Mouse (Mus musculus): ENCODE data around the gene Ciz1. TPM values are rescaled to one million over a fixed set of nuclear protein-coding genes. Genes with fewer than 3 reads are reported as not detected.

The Ciz1 gene
- polyA plus RNA-seq, 1 experiment from 2014 or later = 57.7 TPM

DNA sequence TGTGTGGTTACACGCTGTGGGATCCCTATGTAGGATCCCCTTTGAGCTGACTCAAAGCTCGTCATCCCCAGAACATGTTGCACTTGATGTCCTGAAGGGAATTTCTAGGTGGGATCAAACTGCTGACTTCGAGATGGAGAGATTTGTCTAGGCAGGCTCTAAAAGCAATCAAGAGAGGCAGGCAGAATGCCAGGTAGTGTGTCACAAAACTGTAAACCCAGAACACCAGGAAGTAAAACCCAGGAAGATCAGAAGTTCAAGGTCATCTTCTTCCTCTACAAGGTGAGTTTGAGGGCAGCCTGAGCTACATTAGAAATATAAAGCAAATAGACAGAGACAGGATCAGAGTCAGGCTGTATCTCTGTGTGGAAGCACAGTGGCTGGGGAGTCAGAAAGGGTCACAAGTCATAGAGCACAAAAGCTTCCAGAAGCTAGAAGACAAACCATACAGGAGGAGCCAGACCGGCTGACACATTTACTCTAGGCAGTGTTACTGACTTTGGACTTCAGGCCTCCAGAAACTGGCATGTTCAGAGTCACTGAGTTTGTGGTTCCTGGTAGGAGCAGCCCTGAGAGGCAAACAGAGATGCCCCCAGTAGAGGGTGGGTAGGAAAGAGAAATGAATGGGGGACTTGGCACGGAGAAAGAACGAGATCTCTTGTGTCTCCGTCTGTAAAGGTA, 55.2 kb downstream of the Ciz1 start:
- Histone ChIP-seq H3K4me3 (no peak overlapping the region), H3K36me3 (replicated peaks) (peaks cover 7% of the 10 kb centered on the region), H3K4me1 (peaks cover 14% of the 10 kb centered on the region), H3K27me3 (ENCODE audit: poor library complexity, severe bottlenecking) (no peaks in the 10 kb centered on the region), H3K9me3 (no peaks in the 10 kb centered on the region), H3K27ac (no peak overlapping the region)
- DNase-seq (ENCODE audit: extremely low spot score, low spot score) = no peak
- WGBS = 89% methylated on average over 7 of the region's 7 CpGs

DNA sequence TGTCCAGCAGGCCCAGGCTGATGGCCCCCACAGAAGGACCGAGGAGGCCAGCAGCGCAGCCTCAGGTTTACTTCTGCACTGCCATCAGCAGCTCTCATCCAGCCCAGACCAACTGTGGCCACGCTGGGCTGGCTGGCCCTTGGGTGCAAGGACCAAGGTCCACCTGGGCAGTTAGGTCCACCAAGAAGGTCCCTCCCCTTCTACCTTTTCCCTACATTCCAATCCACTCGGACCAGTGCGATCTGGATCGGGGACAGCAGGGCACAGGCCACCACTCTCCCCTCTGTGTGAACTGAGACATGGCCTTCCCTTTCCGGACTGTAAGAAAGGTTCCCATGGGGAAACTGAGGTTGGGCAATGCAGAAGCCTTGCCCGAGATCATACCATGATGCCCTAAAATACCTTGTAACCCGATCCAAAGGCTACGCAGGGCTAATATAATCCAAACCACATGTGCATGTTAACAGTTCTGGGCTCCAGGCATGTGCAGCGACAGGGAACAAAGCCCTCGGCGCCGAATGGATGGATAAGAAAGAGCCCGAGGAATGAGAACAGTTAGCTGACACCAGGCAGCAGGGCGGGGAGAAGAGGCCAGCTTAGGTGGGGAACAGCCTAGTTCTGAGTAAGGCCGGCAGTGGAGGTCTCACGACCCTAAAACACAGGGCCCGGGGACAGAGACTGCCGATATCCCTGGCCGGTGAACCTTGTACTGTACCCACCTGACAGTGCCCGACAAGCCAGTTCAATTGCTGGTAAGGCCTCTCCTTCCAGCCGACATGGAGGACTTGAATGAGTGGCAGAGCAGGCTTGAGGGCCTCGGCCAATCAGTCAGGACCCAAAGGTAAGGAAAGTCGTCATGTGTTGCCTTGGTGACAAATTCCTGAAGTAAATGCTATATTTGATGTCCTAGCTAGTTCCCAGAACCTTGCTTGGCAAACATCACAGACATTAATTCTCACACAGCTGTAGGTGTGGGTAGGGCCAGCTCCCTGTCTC, 56.6 kb downstream of the Ciz1 start:
- DNase-seq (ENCODE audit: extremely low spot score, low spot score) = no peak
- no peaks in the 10 kb centered on the region for H3K9me3 ChIP-seq
- peak overlapping the region; percentile 56 for H3K27ac ChIP-seq
- peaks cover 14% of the 10 kb centered on the region for H3K4me1 ChIP-seq
- WGBS = 70% methylated on average over 25 of the region's 25 CpGs
- no peak overlapping the region for H3K4me3 ChIP-seq
- no peaks in the 10 kb centered on the region for H3K27me3 ChIP-seq (ENCODE audit: poor library complexity, severe bottlenecking)
- H3K36me3 ChIP-seq (replicated peaks) = peaks cover 6% of the 10 kb centered on the region

DNA sequence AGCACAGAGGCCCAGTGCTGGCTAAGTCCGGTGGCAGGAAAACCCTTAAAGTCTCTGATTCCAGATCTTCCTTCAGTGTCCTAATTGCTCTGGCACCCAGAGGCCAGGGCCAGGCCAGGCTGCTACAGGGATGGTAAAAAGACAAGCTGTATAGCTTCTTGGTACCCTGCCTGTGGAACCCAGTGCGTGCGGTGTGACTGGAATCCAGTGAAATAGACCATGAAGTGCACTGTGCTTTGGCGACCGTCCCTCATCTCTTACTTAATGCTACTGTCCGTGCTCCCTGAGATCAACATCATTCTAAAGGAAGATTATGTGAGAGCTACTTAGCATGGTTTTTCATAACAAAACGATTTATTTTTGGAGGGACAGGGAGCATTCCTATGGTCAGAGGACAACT, 59.3 kb downstream of the Ciz1 start:
- H3K27me3 ChIP-seq (ENCODE audit: poor library complexity, severe bottlenecking) = no peaks in the 10 kb centered on the region
- no peak for DNase-seq (ENCODE audit: extremely low spot score, low spot score)
- H3K4me1 ChIP-seq = peaks cover 14% of the 10 kb centered on the region
- 87% methylated on average over 7 of the region's 7 CpGs for WGBS
- H3K27ac ChIP-seq = no peak overlapping the region
- H3K4me3 ChIP-seq = no peak overlapping the region
- H3K9me3 ChIP-seq = no peaks in the 10 kb centered on the region
- peaks cover 32% of the 10 kb centered on the region for H3K36me3 ChIP-seq (replicated peaks)

DNA sequence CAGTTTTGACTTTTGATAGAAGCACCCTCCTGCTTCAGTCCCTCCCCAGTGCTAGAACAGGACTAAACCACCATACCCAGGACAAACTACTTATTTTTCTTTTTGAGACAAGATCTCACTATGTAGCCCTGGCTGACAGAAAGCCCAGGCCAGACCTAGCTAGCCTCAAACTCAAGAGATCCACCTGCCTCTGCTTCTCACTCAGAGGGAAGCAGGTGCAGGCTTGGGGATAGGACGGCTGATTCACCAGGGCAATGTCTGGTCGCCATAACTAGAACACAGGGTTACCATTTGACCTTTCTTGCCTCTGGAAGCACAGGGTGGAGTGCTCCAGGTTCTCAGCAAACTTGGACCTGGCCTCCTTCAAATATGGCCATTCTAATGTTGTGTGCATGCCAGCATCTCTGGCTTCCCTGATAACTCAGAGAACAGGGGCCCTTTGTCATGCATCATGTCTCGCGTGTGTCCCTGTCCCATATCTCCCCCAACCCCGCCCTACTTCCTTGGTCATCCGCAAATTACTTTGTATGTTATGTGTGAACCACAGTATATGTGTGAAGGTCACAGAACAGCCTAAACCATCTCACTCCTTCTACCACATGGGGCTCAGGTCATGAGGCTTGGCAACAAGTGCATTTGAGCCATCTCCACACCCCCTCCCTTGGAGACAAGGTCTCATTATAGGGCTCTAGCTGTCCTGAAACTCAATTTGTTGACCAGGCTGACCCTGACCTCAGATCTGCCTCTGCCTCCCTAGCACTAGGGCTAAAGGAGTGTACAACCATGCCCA, 60.8 kb downstream of the Ciz1 start:
- H3K9me3 ChIP-seq = no peaks in the 10 kb centered on the region
- DNase-seq (ENCODE audit: extremely low spot score, low spot score) = no peak
- peaks cover 47% of the 10 kb centered on the region for H3K36me3 ChIP-seq (replicated peaks)
- WGBS = 93% methylated on average over 6 of the region's 6 CpGs
- H3K4me1 ChIP-seq = peaks cover 14% of the 10 kb centered on the region
- no peak overlapping the region for H3K27ac ChIP-seq
- H3K27me3 ChIP-seq (ENCODE audit: poor library complexity, severe bottlenecking) = no peaks in the 10 kb centered on the region
- no peak overlapping the region for H3K4me3 ChIP-seq

DNA sequence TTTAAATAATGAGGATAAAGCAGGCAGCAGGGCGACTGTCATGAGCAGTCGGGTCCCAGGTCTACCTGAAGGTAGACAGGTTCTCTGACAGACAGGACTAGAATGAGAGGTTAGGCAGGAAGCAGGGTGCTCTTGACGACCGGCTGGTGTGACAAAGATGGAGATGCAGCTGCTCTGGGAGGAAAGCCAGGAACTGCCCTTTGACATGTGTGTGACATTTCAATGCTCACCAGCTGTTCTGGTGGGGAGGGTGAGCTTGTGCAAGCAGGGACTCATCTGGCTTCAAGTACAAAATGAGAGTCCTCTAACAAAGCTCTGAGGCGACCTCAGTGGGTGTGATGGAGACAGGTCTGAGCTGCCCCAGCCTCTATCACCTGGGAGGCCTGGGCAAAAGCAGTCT, 61.8 kb downstream of the Ciz1 start:
- H3K36me3 ChIP-seq (replicated peaks) = peaks cover 57% of the 10 kb centered on the region
- H3K4me3 ChIP-seq = no peak overlapping the region
- no peaks in the 10 kb centered on the region for H3K9me3 ChIP-seq
- H3K27ac ChIP-seq = no peak overlapping the region
- DNase-seq (ENCODE audit: extremely low spot score, low spot score) = no peak
- H3K27me3 ChIP-seq (ENCODE audit: poor library complexity, severe bottlenecking) = no peaks in the 10 kb centered on the region
- H3K4me1 ChIP-seq = peaks cover 17% of the 10 kb centered on the region
- WGBS = 72% methylated on average over 5 of the region's 5 CpGs

DNA sequence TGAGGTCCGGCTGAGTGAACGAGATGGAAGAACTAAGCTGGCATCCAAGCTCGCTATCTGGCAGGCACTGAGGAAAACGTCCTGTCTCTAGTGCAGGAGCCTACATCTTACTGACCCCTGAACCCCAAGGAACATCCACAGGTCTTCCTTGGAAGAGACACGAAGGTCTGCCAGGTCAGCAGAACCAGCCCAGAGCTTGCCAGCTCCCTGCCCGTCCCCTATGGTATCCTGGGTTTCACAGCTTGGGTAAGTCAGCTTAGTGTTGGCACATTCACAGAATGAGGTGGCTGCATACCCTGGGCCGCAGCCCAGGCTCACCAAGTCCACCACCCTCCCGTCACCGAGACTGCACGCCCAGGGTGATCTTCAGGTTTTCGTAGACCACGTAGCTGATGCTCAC, 63.7 kb downstream of the Ciz1 start:
- no peaks in the 10 kb centered on the region for H3K9me3 ChIP-seq
- H3K4me1 ChIP-seq = peaks cover 13% of the 10 kb centered on the region; the same call in 1 of the 2 replicates
- no peak overlapping the region for H3K27ac ChIP-seq
- H3K36me3 ChIP-seq (replicated peaks) = peaks cover 76% of the 10 kb centered on the region
- H3K27me3 ChIP-seq (ENCODE audit: poor library complexity, severe bottlenecking) = no peaks in the 10 kb centered on the region
- no peak for DNase-seq (ENCODE audit: extremely low spot score, low spot score)
- 92% methylated on average over 12 of the region's 12 CpGs for WGBS
- H3K4me3 ChIP-seq = no peak overlapping the region

DNA sequence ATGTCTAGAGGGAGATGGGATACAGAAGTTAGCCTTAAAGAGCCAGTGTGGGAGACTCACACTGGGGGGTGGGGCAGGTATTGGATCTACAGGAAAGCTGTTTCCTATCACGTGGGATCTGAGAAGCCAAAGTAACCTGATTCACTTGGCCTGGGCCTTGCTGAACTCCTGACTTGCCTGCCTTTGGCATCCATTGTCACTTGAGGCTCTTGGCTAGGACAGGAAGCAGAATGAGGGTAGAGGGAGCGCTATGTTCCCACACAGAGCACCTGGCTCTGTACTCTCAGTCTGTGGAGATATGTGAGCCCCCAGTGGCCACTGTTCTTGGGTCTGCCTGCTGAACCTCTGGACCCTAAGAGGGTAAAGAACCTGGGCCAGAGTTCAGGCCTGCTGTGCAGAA, 64.4 kb downstream of the Ciz1 start:
- H3K9me3 ChIP-seq = no peaks in the 10 kb centered on the region
- H3K27me3 ChIP-seq (ENCODE audit: poor library complexity, severe bottlenecking) = no peaks in the 10 kb centered on the region
- H3K36me3 ChIP-seq (replicated peaks) = peaks cover 82% of the 10 kb centered on the region
- no peak overlapping the region for H3K27ac ChIP-seq
- H3K4me3 ChIP-seq = no peak overlapping the region
- 83% methylated on average over 2 of the region's 2 CpGs for WGBS
- DNase-seq (ENCODE audit: extremely low spot score, low spot score) = no peak
- peaks cover 12% of the 10 kb centered on the region; the same call in 1 of the 2 replicates for H3K4me1 ChIP-seq

DNA sequence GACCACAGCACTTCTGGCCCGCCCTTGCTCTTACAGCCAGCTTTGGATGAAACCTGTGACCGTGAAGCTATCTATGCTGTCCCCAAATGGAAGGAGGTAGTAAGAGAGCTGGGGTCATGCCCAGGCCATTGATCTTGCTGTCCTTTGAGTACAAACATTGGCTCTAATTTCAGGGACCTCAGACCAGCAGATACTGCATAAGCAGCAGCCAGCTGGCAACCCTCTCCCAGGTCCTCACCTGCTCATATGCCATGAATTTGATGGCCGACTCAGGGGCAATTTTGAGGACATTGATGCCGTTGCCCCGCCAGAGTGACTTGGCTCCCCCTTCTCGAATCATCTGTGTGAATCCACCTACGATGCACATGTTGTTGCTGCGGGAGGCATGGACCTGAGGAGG, 65.4 kb downstream of the Ciz1 start:
- DNase-seq (ENCODE audit: extremely low spot score, low spot score) = no peak
- Histone ChIP-seq H3K27ac (no peak overlapping the region), H3K4me1 (peaks cover 14% of the 10 kb centered on the region), H3K4me3 (no peak overlapping the region), H3K36me3 (replicated peaks) (peaks cover 82% of the 10 kb centered on the region), H3K9me3 (no peaks in the 10 kb centered on the region), H3K27me3 (ENCODE audit: poor library complexity, severe bottlenecking) (no peaks in the 10 kb centered on the region)
- WGBS = 96% methylated on average over 8 of the region's 8 CpGs

DNA sequence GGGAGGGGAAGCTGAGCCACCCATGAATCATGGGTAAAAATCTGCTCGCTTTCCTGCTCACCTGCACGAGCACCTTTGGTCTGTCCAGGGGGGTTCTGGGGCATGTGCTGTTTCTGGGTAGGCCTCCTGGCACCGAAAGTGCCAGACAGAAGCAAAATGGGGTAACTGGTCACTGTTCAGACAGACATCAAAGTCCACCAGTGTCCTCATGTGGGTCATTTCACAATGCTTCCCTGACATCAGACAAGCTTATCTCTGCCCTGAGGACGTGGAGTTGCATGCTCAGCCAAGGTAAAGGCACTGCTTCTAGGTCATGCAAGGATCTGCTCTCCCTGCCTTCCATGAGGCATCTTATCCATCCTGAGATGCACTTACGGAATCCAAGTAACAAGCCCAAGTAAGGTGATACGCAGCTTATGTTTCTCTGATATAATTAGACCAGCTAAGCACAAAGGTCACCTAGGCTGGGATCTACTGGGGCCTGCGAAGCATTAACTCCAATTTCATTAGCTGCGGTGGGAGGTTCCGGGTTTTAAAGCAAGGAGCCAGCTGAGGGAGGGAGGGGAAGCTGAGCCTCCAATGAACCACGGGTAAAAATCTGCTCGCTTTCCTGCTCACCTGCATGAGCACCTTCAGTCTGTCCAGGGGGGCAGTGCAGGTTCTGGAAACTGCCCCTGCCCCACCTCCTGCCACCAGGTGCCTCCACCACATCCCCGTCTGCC, 66.5 kb downstream of the Ciz1 start:
- no peak overlapping the region for H3K4me3 ChIP-seq
- no peaks in the 10 kb centered on the region for H3K9me3 ChIP-seq
- peaks cover 25% of the 10 kb centered on the region for H3K4me1 ChIP-seq
- WGBS = 80% methylated on average over 12 of the region's 12 CpGs
- no peak for DNase-seq (ENCODE audit: extremely low spot score, low spot score)
- no peaks in the 10 kb centered on the region for H3K27me3 ChIP-seq (ENCODE audit: poor library complexity, severe bottlenecking)
- H3K36me3 ChIP-seq (replicated peaks) = peaks cover 77% of the 10 kb centered on the region
- H3K27ac ChIP-seq = no peak overlapping the region

DNA sequence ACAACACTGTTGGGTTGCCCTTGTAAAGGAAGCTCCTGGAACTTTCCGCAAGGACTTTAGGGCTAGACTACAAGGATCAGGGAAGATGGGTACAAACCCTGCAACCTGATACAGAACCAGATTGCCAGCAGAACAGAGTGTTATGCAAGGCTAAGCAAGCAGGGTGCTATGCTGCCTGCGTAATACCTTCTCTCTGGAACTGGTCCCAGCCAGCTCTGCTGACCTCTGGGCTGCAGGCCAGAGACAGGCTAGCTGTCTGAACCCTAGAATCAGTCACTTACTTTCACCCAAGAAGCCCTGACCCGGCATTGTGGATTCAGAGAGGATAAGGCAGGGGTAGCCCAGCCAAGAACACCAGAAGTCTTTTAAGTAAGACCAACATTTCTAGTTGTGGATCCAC, 67.2 kb downstream of the Ciz1 start:
- Histone ChIP-seq H3K27ac (no peak overlapping the region), H3K4me1 (peaks cover 32% of the 10 kb centered on the region), H3K36me3 (replicated peaks) (peaks cover 69% of the 10 kb centered on the region), H3K9me3 (no peaks in the 10 kb centered on the region), H3K4me3 (no peak overlapping the region), H3K27me3 (ENCODE audit: poor library complexity, severe bottlenecking) (no peaks in the 10 kb centered on the region)
- WGBS = 90% methylated on average over 3 of the region's 3 CpGs
- DNase-seq (ENCODE audit: extremely low spot score, low spot score) = no peak

DNA sequence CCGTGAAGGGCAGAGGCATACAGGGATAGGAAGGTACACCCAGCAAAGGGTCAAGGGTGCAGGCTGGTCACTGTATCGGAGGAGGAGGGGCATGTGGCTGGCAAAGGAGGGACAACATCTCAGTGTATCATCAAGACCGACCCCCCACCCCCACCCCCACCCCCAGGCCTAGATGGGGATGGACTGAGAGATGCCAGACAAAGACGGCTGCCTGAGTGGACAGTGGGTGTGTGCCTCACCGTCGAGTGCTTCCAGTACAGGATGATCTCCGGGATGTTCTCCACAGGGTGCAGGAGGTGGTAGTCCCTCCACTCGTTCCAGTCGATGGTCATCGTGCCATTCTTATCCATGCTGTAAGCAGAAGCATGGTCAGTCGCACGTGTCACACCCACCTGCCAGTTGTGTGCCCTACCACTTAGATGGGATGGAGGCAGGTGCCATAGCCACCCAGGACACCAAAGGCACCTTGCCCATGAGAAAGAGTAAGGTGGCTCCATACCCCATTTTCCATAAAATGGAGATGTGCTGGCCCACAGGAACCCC, 68.0 kb downstream of the Ciz1 start:
- Histone ChIP-seq H3K9me3 (no peaks in the 10 kb centered on the region), H3K4me3 (no peak overlapping the region), H3K27ac (no peak overlapping the region), H3K4me1 (peaks cover 40% of the 10 kb centered on the region), H3K27me3 (ENCODE audit: poor library complexity, severe bottlenecking) (no peaks in the 10 kb centered on the region), H3K36me3 (replicated peaks) (peaks cover 62% of the 10 kb centered on the region)
- 91% methylated on average over 12 of the region's 12 CpGs for WGBS
- no peak for DNase-seq (ENCODE audit: extremely low spot score, low spot score)

DNA sequence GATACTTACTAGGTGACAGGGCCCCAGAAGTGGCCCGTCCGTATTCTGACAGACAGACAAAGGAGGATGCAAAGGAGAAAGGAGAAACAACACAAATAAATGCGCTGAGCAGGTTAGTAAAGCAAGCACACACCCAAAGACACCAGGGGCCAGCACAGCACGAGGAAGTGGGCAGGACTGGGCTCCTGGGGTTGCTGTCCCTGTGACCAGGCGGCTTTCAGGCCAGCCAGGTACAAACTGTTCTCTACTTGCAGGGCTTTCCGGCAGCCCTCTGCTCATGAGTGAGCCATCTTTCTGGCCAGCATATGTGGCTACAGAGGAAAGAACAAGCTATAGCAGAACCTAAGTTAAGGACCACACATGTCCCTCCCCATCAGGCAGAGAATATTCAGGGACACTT, 68.5 kb downstream of the Ciz1 start:
- peaks cover 57% of the 10 kb centered on the region for H3K36me3 ChIP-seq (replicated peaks)
- H3K27ac ChIP-seq = no peak overlapping the region
- no peaks in the 10 kb centered on the region for H3K9me3 ChIP-seq
- 88% methylated on average over 6 of the region's 6 CpGs for WGBS
- no peaks in the 10 kb centered on the region for H3K27me3 ChIP-seq (ENCODE audit: poor library complexity, severe bottlenecking)
- DNase-seq (ENCODE audit: extremely low spot score, low spot score) = no peak
- H3K4me1 ChIP-seq = peaks cover 45% of the 10 kb centered on the region
- H3K4me3 ChIP-seq = no peak overlapping the region
